Mouse (Mus musculus): ENCODE data around the gene Apoc2. TPM values are rescaled to one million over a fixed set of nuclear protein-coding genes. Genes with fewer than 3 reads are reported as not detected.

The Apoc2 gene
- polyA plus RNA-seq (2015; fragmentation: Nextera tagmentation; extraction: Ambion mirVana) = 1.8 and 2.4 TPM in 2 replicates

GRCm38 (mm10) chr7:19677872-19678271 is at the start of gene Apoc2:
TSS of gene Apoc2 (minus strand) at chr7:19677941.
- H3K4me2 ChIP-seq (ENCODE audit: low read length) = no peak within 1 kb of the TSS
- 56% methylated on average over 8 of the region's 8 CpGs for WGBS
- no peaks in the 10 kb centered on the region for H3K27me3 ChIP-seq (ENCODE audit: insufficient read depth, low read length)
- no peak for TF ChIP-seq CTCF (IDR thresholded peaks at IDR 0.05; ENCODE audit: low read depth)
- no peaks in the 10 kb centered on the region for H3K9me3 ChIP-seq (replicated peaks; ENCODE audit: low read length)
- DNase-seq (ENCODE audit: low spot score) (no peak), ATAC-seq (replicated peaks; ENCODE audit: low FRiP score, low read depth) (no peak)
- H3K4me1 ChIP-seq (replicated peaks; ENCODE audit: insufficient read depth, low read length) = no peaks in the 10 kb centered on the region
- H3K4me3 ChIP-seq (replicated peaks; ENCODE audit: low read depth, low read length) = no peak within 1 kb of the TSS
- no peaks in the 10 kb centered on the region for H3K36me3 ChIP-seq (ENCODE audit: insufficient read depth, low read length)
- no peak within 1 kb of the TSS for H3K27ac ChIP-seq
- no peak within 1 kb of the TSS for H3K9ac ChIP-seq (ENCODE audit: low read depth, low read length)

- no peak overlapping the region for H3K27ac ChIP-seq
- H3K27me3 ChIP-seq (ENCODE audit: insufficient read depth, low read length) = no peaks in the 10 kb centered on the region
- H3K9ac ChIP-seq (ENCODE audit: low read depth, low read length) = no peak overlapping the region
- no peak for TF ChIP-seq CTCF (IDR thresholded peaks at IDR 0.05; ENCODE audit: low read depth)
- no peak overlapping the region for H3K4me2 ChIP-seq (ENCODE audit: low read length)
- H3K4me1 ChIP-seq (replicated peaks; ENCODE audit: insufficient read depth, low read length) = no peaks in the 10 kb centered on the region
- peaks cover 69% of the 10 kb centered on the region for H3K36me3 ChIP-seq (ENCODE audit: insufficient read depth, low read length)
- H3K9me3 ChIP-seq (replicated peaks; ENCODE audit: low read length) = peaks cover 2% of the 10 kb centered on the region
- DNase-seq (ENCODE audit: low spot score) = no peak
- 81% methylated on average over 4 of the region's 4 CpGs for WGBS
- ATAC-seq (replicated peaks; ENCODE audit: low FRiP score, low read depth) = no peak
- no peak overlapping the region for H3K4me3 ChIP-seq (replicated peaks; ENCODE audit: low read depth, low read length)
Observed at GRCm38 (mm10) chr7:19726541-19726940, 48.8 kb upstream of the Apoc2 start.

DNA sequence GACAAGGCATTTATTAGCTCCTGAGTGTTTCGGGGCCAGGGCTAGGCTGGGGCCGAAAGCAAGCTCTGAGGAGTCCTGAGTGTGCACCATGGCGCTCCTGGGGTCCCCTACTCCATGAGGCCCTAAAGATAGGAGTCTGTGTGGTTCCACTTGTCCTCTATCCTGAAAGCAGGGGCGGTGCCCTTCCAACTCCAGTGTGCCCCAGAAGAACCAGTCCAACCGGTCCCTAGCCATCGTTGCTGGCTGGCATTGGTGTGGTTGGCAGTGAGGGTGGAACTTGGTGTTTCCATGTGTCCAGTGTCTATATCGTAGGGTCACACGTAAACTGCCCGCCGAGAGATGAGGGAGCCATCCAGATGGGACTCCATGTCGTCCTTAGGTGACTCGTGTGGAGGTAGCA is 46.4 kb upstream of the Apoc2 start:
- peaks cover 11% of the 10 kb centered on the region for H3K9me3 ChIP-seq (replicated peaks; ENCODE audit: low read length)
- no peak for TF ChIP-seq CTCF (IDR thresholded peaks at IDR 0.05; ENCODE audit: low read depth)
- DNase-seq (ENCODE audit: low spot score) (no peak), ATAC-seq (replicated peaks; ENCODE audit: low FRiP score, low read depth) (0 out of 2 replicates have a peak, but pooled peaks have one; percentile 18)
- H3K27me3 ChIP-seq (ENCODE audit: insufficient read depth, low read length) = no peaks in the 10 kb centered on the region
- no peak overlapping the region for H3K4me3 ChIP-seq (replicated peaks; ENCODE audit: low read depth, low read length)
- no peak overlapping the region for H3K9ac ChIP-seq (ENCODE audit: low read depth, low read length)
- no peak overlapping the region for H3K4me2 ChIP-seq (ENCODE audit: low read length)
- H3K27ac ChIP-seq = no peak overlapping the region
- WGBS = 92% methylated on average over 12 of the region's 12 CpGs
- H3K36me3 ChIP-seq (ENCODE audit: insufficient read depth, low read length) = peaks cover 55% of the 10 kb centered on the region
- H3K4me1 ChIP-seq (replicated peaks; ENCODE audit: insufficient read depth, low read length) = no peaks in the 10 kb centered on the region

GRCm38 (mm10) chr7:19722754-19723195 is 45.0 kb upstream of the Apoc2 start:
- ATAC-seq (replicated peaks; ENCODE audit: low FRiP score, low read depth) = no peak
- TF ChIP-seq CTCF (IDR thresholded peaks at IDR 0.05; ENCODE audit: low read depth) = no peak
- peaks cover 54% of the 10 kb centered on the region for H3K36me3 ChIP-seq (ENCODE audit: insufficient read depth, low read length)

DNA sequence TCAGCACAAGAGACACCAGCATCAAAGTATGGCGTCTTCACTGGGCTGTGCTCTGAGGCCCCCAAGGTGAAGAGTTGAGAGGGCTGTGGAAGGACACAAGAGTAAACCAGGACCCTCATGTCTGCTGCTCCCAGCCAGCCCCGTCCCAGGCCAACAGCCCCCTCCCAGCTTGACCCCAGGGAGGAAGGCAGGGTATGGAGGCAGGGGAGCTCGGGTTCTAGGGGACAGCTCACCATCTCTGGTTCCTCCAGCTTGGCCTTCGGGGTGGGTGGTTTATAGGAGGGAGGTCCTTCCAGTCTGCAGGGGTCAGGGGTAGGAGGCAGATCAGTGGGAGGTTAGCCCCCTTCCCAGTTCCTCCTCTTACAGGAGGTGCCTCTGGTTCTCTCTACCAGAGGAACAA is 41.5 kb upstream of the Apoc2 start:
- Histone ChIP-seq H3K4me3 (replicated peaks; ENCODE audit: low read depth, low read length) (no peak overlapping the region), H3K36me3 (ENCODE audit: insufficient read depth, low read length) (peaks cover 33% of the 10 kb centered on the region), H3K27ac (no peak overlapping the region), H3K4me2 (ENCODE audit: low read length) (no peak overlapping the region), H3K9ac (ENCODE audit: low read depth, low read length) (no peak overlapping the region), H3K27me3 (ENCODE audit: insufficient read depth, low read length) (no peaks in the 10 kb centered on the region), H3K4me1 (replicated peaks; ENCODE audit: insufficient read depth, low read length) (no peaks in the 10 kb centered on the region), H3K9me3 (replicated peaks; ENCODE audit: low read length) (peaks cover 11% of the 10 kb centered on the region)
- no peak for TF ChIP-seq CTCF (IDR thresholded peaks at IDR 0.05; ENCODE audit: low read depth)
- WGBS = 91% methylated on average over 4 of the region's 4 CpGs
- ATAC-seq (replicated peaks; ENCODE audit: low FRiP score, low read depth) = no peak
- DNase-seq (ENCODE audit: low spot score) = no peak

More at GRCm38 (mm10) chr7:19722754-19723195, 45.0 kb upstream of the Apoc2 start:
- Histone ChIP-seq H3K4me3 (replicated peaks; ENCODE audit: low read depth, low read length) (no peak overlapping the region), H3K27me3 (ENCODE audit: insufficient read depth, low read length) (no peaks in the 10 kb centered on the region), H3K4me1 (replicated peaks; ENCODE audit: insufficient read depth, low read length) (no peaks in the 10 kb centered on the region), H3K27ac (peak overlapping the region; percentile 42; the same call in 1 of the 2 replicates), H3K9ac (ENCODE audit: low read depth, low read length) (no peak overlapping the region), H3K9me3 (replicated peaks; ENCODE audit: low read length) (peaks cover 11% of the 10 kb centered on the region), H3K4me2 (ENCODE audit: low read length) (no peak overlapping the region)
- 84% methylated on average over 6 of the region's 6 CpGs for WGBS
- DNase-seq (ENCODE audit: low spot score) = peak; percentile 43

- no peaks in the 10 kb centered on the region for H3K27me3 ChIP-seq (ENCODE audit: insufficient read depth, low read length)
- no peak overlapping the region for H3K4me2 ChIP-seq (ENCODE audit: low read length)
- peaks cover 11% of the 10 kb centered on the region for H3K9me3 ChIP-seq (replicated peaks; ENCODE audit: low read length)
- 84% methylated on average over 5 of the region's 5 CpGs for WGBS
- H3K9ac ChIP-seq (ENCODE audit: low read depth, low read length) = no peak overlapping the region
- H3K27ac ChIP-seq = no peak overlapping the region
- H3K4me1 ChIP-seq (replicated peaks; ENCODE audit: insufficient read depth, low read length) = no peaks in the 10 kb centered on the region
- no peak for DNase-seq (ENCODE audit: low spot score)
- no peak for ATAC-seq (replicated peaks; ENCODE audit: low FRiP score, low read depth)
- no peak for TF ChIP-seq CTCF (IDR thresholded peaks at IDR 0.05; ENCODE audit: low read depth)
- peaks cover 28% of the 10 kb centered on the region for H3K36me3 ChIP-seq (ENCODE audit: insufficient read depth, low read length)
- H3K4me3 ChIP-seq (replicated peaks; ENCODE audit: low read depth, low read length) = no peak overlapping the region
Observed at GRCm38 (mm10) chr7:19718297-19718952, 40.7 kb upstream of the Apoc2 start.
